Mouse (Mus musculus) small intestine, adult 2 months (tissue): ENCODE data around the gene Ctsw.

Source experiments
- CTCF ChIP-seq: fragments of 200-500 bp; IDR thresholded peaks from 2 replicates; pipeline ENCODE4 v1.5.1; 2012; ENCODE audit warnings: low read depth, mild to moderate bottlenecking, control low read depth, inconsistent platforms, low read length, moderate library complexity, mixed read lengths; ENCODE audit not compliant: insufficient replicate concordance, insufficient read length; ENCODE audit errors: extremely low read depth
- POLR2A ChIP-seq: fragments of 200-500 bp; IDR thresholded peaks from 2 replicates; pipeline ENCODE4 v1.6.1; 2012; ENCODE audit warnings: low read depth, mild to moderate bottlenecking, control low read depth, inconsistent platforms, low read length, moderate library complexity

DNA sequence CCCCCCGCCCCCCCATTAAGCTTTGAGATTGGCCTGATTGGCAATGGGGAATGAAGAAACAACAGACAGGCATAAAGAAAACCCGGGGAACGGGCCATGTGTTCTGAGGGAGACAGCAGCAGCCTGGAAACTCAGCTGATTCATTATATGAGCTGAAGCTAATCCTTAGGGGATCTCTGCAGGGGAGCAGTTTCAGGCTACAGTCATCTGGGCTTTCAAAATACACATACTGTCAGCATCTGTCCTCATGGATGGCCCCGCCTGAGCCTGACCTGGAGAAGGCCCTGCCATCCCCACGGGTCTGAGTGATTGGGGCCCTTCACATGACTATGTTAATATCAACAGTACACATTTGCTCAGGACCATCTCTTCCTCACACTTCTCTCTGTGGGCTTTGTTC, 3.5 kb upstream of the Ctsw start:
- TF ChIP-seq CTCF = no peak
- TF ChIP-seq POLR2A = no peak
